Mouse (Mus musculus): ENCODE measurements at regions not wholly inside any gene's neighbourhood (a gene's known extent, or its start where the extent isn't known, plus 50 kb on each side); places are given as distances from the start of the nearest gene placed in this dataset.

DNA sequence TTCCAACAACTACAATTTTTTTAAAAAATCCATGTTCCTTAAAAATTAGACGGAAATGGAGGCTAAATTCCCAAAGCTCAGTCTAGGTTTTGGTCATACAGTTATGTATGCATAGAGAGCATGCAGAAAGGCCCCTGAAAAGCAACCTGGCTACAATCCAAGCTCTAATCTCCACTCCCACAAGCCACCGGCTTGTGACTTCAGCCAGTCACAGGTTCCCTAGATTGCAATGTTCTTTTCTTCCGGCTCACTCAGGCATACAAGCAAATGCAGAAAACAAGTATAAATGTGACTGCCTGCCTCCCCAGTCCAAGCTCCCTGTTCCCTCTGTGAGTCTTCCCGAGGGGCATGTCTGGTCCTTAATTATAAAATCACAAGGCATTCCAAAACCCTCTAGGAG lies 171.2 kb upstream of the Pou3f3 start:
- H3ac ChIP-seq (ENCODE audit: control insufficient read depth, insufficient read length, low read depth) = no peak overlapping the region
- TF ChIP-seq FOSL1 (IDR thresholded peaks at IDR 0.05; ENCODE audit: insufficient read depth, low read length, poor library complexity, severe bottlenecking) (no peak), MYOG (IDR thresholded peaks at IDR 0.05; ENCODE audit: control insufficient read depth, extremely low read depth, insufficient read length) (no peak), CTCF (IDR thresholded peaks at IDR 0.05; ENCODE audit: control insufficient read depth, insufficient read depth, insufficient read length) (no peak), MAX (IDR thresholded peaks at IDR 0.05) (no peak), MYOD1 (IDR thresholded peaks at IDR 0.05; ENCODE audit: control insufficient read depth, insufficient read length, low read depth) (no peak), CEBPB (IDR thresholded peaks at IDR 0.05; ENCODE audit: low read depth) (no peak), USF1 (IDR thresholded peaks at IDR 0.05; ENCODE audit: low read depth) (no peak)
- H3K79me3 ChIP-seq (ENCODE audit: low read depth) = no peaks in the 10 kb centered on the region
- H3K79me2 ChIP-seq (ENCODE audit: control insufficient read depth, insufficient read depth) = no peaks in the 10 kb centered on the region
- no peak overlapping the region for H3K4me3 ChIP-seq (ENCODE audit: insufficient read depth, poor library complexity, severe bottlenecking)
- no peaks in the 10 kb centered on the region for H3K36me3 ChIP-seq (ENCODE audit: control insufficient read depth, insufficient read depth)
- H3K27me3 ChIP-seq (ENCODE audit: control insufficient read depth, insufficient read depth, insufficient read length) = no peaks in the 10 kb centered on the region

DNA sequence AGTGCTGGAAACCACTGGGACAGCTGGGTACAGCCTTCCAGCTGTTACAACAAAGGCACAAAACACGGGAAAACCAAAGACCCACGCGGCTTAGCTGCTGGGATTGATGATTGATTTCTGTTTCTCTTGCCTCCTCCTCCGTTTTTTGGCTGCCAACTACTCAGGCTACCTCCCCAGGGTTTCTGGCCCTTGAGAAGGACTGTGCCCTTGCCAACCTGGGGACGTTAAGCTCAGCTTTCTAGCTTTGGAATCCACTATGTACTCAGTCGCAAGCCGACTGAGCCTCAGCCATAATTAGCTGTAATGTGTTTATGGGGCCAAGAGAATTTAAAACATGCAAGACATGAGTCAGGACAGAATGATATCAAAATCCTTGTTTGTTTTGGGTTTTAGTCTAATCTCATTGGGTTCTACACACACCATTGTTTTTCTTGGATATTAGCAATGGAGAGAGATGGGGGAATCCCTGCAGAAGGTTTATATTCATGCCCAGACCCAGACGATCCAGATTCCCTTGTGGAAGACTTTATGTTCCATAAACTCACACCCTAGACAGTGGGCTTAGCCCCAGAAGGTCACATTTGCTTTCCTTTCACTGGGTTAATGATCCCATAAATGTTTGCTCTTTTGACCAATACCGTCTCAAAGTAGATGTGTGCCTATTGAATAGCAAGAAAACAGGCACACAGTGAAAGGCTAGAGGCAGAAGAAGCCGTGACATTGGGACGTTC lies 167.7 kb upstream of the Pou3f3 start:
- no peak overlapping the region for H3ac ChIP-seq (ENCODE audit: control insufficient read depth, insufficient read length, low read depth)
- no peaks in the 10 kb centered on the region for H3K36me3 ChIP-seq (ENCODE audit: control insufficient read depth, insufficient read depth)
- TF ChIP-seq MYOG (IDR thresholded peaks at IDR 0.05; ENCODE audit: control insufficient read depth, extremely low read depth, insufficient read length) (no peak), MAX (IDR thresholded peaks at IDR 0.05) (no peak), CTCF (IDR thresholded peaks at IDR 0.05; ENCODE audit: control insufficient read depth, insufficient read depth, insufficient read length) (no peak), FOSL1 (IDR thresholded peaks at IDR 0.05; ENCODE audit: insufficient read depth, low read length, poor library complexity, severe bottlenecking) (no peak), USF1 (IDR thresholded peaks at IDR 0.05; ENCODE audit: low read depth) (no peak), MYOD1 (IDR thresholded peaks at IDR 0.05; ENCODE audit: control insufficient read depth, insufficient read length, low read depth) (no peak), CEBPB (IDR thresholded peaks at IDR 0.05; ENCODE audit: low read depth) (no peak)
- no peaks in the 10 kb centered on the region for H3K79me2 ChIP-seq (ENCODE audit: control insufficient read depth, insufficient read depth)
- no peaks in the 10 kb centered on the region for H3K79me3 ChIP-seq (ENCODE audit: low read depth)
- H3K4me3 ChIP-seq (ENCODE audit: insufficient read depth, poor library complexity, severe bottlenecking) = no peak overlapping the region
- H3K27me3 ChIP-seq (ENCODE audit: control insufficient read depth, insufficient read depth, insufficient read length) = no peaks in the 10 kb centered on the region

DNA sequence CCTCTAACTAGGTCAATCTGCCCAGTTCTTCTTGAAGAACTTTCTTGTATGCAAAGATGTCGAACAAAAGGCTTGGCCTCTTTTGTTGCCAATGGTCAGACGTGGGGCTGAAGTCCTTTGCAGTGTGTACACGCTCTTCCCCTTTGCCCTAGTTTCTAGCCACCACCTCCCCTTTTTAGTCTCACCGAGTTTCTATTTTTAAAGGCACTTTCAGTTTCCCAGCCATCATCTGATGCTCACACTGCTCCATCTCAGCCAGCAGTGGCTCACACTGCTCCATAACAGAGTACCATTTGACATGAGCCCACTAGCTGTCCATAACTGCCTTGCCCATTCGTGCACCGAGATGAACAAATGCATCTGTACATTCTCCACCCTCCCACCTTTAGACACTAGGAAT lies 162.7 kb upstream of the Pou3f3 start:
- Histone ChIP-seq H3K79me2 (ENCODE audit: control insufficient read depth, insufficient read depth) (no peaks in the 10 kb centered on the region), H3K4me3 (ENCODE audit: insufficient read depth, poor library complexity, severe bottlenecking) (no peak overlapping the region)
- TF ChIP-seq CTCF (IDR thresholded peaks at IDR 0.05; ENCODE audit: control insufficient read depth, insufficient read depth, insufficient read length) (no peak), MAX (IDR thresholded peaks at IDR 0.05) (no peak), CEBPB (IDR thresholded peaks at IDR 0.05; ENCODE audit: low read depth) (no peak), MYOG (IDR thresholded peaks at IDR 0.05; ENCODE audit: control insufficient read depth, extremely low read depth, insufficient read length) (no peak), MYOD1 (IDR thresholded peaks at IDR 0.05; ENCODE audit: control insufficient read depth, insufficient read length, low read depth) (no peak), FOSL1 (IDR thresholded peaks at IDR 0.05; ENCODE audit: insufficient read depth, low read length, poor library complexity, severe bottlenecking) (no peak), USF1 (IDR thresholded peaks at IDR 0.05; ENCODE audit: low read depth) (no peak)

DNA sequence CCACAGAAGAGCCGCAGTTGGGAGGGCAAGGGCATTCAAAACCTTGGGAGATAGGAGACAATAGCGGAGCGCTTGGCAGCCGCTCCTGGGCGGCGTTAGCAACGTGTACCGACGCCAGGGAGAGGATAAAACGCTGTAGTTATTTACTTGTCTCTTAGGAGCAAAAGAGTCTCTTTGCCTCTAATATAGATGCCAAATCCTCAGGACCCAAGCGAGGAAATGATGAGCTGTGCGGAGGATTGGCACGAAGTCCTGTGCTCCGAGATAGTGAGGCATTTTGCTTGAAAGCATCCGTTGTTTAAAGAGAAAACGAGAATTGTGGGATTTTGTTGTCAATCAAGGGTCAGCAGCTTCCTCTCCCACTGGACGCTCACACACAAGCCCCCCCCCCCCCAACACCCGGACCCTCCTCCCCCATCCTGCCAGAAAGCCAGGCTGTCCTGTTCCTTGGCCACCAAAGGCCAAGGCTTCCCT lies 156.5 kb upstream of the Pou3f3 start:
- H3K79me2 ChIP-seq (ENCODE audit: control insufficient read depth, insufficient read depth) = no peaks in the 10 kb centered on the region
- no peaks in the 10 kb centered on the region for H3K36me3 ChIP-seq (ENCODE audit: control insufficient read depth, insufficient read depth)
- H3K79me3 ChIP-seq (ENCODE audit: low read depth) = no peaks in the 10 kb centered on the region
- TF ChIP-seq CTCF (IDR thresholded peaks at IDR 0.05; ENCODE audit: control insufficient read depth, insufficient read depth, insufficient read length) = no peak
- no peak for TF ChIP-seq FOSL1 (IDR thresholded peaks at IDR 0.05; ENCODE audit: insufficient read depth, low read length, poor library complexity, severe bottlenecking)
- TF ChIP-seq MAX (IDR thresholded peaks at IDR 0.05) = no peak
- no peak for TF ChIP-seq CEBPB (IDR thresholded peaks at IDR 0.05; ENCODE audit: low read depth)
- no peak for TF ChIP-seq MYOD1 (IDR thresholded peaks at IDR 0.05; ENCODE audit: control insufficient read depth, insufficient read length, low read depth)
- TF ChIP-seq USF1 (IDR thresholded peaks at IDR 0.05; ENCODE audit: low read depth) = no peak
- TF ChIP-seq MYOG (IDR thresholded peaks at IDR 0.05; ENCODE audit: control insufficient read depth, extremely low read depth, insufficient read length) = no peak
- no peak overlapping the region for H3ac ChIP-seq (ENCODE audit: control insufficient read depth, insufficient read length, low read depth)
- no peak overlapping the region for H3K4me3 ChIP-seq (ENCODE audit: insufficient read depth, poor library complexity, severe bottlenecking)
- H3K27me3 ChIP-seq (ENCODE audit: control insufficient read depth, insufficient read depth, insufficient read length) = no peaks in the 10 kb centered on the region

More for the DNA sequence above, 162.7 kb upstream of the Pou3f3 start:
- H3K27me3 ChIP-seq (ENCODE audit: control insufficient read depth, insufficient read depth, insufficient read length) = no peaks in the 10 kb centered on the region
- no peak overlapping the region for H3ac ChIP-seq (ENCODE audit: control insufficient read depth, insufficient read length, low read depth)
- no peaks in the 10 kb centered on the region for H3K36me3 ChIP-seq (ENCODE audit: control insufficient read depth, insufficient read depth)
- no peaks in the 10 kb centered on the region for H3K79me3 ChIP-seq (ENCODE audit: low read depth)

DNA sequence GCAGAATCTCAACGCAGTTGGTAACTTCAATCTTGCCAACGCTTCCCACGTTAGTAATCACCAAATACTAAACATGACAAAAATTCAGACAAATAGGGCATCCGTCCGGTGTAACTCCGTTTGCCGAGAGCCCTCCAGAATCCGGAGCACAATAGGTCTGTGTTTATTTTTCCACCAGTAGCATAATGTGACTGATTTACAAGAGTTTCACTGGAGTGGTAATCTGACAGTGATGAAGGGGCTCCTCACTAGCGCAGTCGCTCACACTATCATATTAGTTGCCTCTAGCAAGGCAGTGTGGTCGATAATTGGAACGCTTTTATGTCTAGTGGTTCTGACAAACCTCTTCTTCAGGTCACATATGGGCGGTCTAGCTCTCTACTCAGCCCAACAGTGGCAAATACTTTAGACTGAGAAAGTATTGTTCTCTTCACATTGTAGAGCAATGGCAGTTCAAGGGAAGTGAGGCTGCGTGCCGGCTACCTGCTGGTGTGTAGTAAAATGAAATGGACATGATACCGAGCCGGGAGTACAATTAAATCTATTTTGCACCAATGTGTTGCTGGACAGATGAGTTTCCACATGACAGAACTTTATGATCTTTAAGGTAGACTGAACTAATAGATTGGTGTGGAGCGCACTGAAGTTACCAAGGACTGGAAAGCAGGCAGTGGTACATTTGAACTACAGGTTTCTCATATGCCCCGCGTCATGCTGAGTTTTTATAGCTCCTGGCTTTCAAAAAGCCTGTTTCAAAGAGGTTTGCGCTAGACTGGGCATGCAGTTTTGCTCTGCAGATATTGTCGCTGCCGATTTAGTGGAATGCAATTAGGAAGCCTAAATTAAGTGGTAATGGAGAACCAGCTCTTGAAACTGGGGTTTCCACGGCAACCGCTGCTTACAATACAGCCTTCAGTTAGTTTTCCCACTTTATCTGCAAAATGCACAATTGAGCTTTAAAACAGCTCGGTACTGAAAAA lies 155.7 kb upstream of the Pou3f3 start:
- Histone ChIP-seq H3K27me3 (ENCODE audit: control insufficient read depth, insufficient read depth, insufficient read length) (no peaks in the 10 kb centered on the region), H3ac (ENCODE audit: control insufficient read depth, insufficient read length, low read depth) (no peak overlapping the region), H3K79me3 (ENCODE audit: low read depth) (no peaks in the 10 kb centered on the region), H3K79me2 (ENCODE audit: control insufficient read depth, insufficient read depth) (no peaks in the 10 kb centered on the region), H3K4me3 (ENCODE audit: insufficient read depth, poor library complexity, severe bottlenecking) (no peak overlapping the region), H3K36me3 (ENCODE audit: control insufficient read depth, insufficient read depth) (no peaks in the 10 kb centered on the region)
- TF ChIP-seq CEBPB (IDR thresholded peaks at IDR 0.05; ENCODE audit: low read depth) = no peak
- no peak for TF ChIP-seq MAX (IDR thresholded peaks at IDR 0.05)
- TF ChIP-seq MYOD1 (IDR thresholded peaks at IDR 0.05; ENCODE audit: control insufficient read depth, insufficient read length, low read depth) = no peak
- TF ChIP-seq FOSL1 (IDR thresholded peaks at IDR 0.05; ENCODE audit: insufficient read depth, low read length, poor library complexity, severe bottlenecking) = no peak
- TF ChIP-seq USF1 (IDR thresholded peaks at IDR 0.05; ENCODE audit: low read depth) = no peak
- no peak for TF ChIP-seq MYOG (IDR thresholded peaks at IDR 0.05; ENCODE audit: control insufficient read depth, extremely low read depth, insufficient read length)
- no peak for TF ChIP-seq CTCF (IDR thresholded peaks at IDR 0.05; ENCODE audit: control insufficient read depth, insufficient read depth, insufficient read length)

Data from C2C12 (cell line).